Mouse (Mus musculus): ENCODE measurements at regions not wholly inside any gene's neighbourhood (a gene's known extent, or its start where the extent isn't known, plus 50 kb on each side); places are given as distances from the start of the nearest gene placed in this dataset.

DNA sequence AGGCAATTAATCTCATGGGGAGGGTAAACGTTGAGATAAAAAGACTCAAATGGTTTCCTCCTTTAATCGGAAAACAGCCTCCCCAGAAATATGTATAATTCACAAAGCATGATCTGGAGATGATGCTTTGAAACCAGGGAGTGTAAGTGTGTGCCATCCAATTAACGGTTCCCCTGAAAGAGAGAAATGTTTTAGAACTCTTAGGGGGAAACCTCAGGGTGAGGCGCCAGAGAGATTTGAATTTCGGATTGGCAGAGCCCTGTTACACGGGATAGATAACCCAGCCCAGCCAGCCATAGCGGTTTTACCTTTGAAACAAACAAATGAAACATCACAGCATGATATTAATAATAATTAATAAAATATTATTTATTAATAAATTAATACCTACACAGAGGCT, 168.1 kb upstream of the Fn1 start:
- Histone ChIP-seq H3K9me3 (replicated peaks; ENCODE audit: control insufficient read depth, low read length) (no peaks in the 10 kb centered on the region), H3K27ac (ENCODE audit: low read depth, low read length) (no peak overlapping the region), H3K4me3 (ENCODE audit: low read depth, low read length) (no peak overlapping the region), H3K36me3 (ENCODE audit: control insufficient read depth, insufficient read depth, low read length) (no peaks in the 10 kb centered on the region), H3K27me3 (replicated peaks; ENCODE audit: control insufficient read depth, insufficient read depth, low read length) (no peaks in the 10 kb centered on the region), H3K4me1 (ENCODE audit: control insufficient read depth, insufficient read depth, low read length) (no peaks in the 10 kb centered on the region), H3K9ac (ENCODE audit: low read length) (no peak overlapping the region), H3K4me2 (ENCODE audit: low read length) (no peak overlapping the region)
- ATAC-seq, result no peak
- DNase-seq (ENCODE audit: low spot score), result no peak
- 82% methylated on average over 7 of the region's 7 CpGs for WGBS

DNA sequence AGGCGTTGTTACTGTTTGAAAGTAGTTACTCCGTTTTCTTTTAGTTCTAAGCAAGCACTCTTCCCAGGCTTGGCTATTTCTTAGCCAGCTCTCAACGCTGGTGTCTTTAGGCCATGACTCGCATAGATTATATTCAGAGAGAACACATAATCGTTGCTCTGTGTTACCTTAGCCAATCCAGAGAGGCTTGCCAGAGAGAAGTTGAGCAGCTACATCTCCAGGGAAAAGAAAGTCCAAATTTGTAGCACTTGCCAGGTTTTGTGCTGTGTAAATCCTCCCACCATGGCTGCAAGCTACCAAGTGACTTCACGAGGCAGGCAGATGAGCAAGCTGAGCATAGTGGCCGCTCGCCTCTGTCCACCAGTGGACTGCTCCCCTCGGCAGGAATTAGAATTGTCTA, 163.3 kb upstream of the Fn1 start:
- no peak for ATAC-seq
- WGBS, result 84% methylated on average over 9 of the region's 9 CpGs
- H3K27ac ChIP-seq (ENCODE audit: low read depth, low read length), result no peak overlapping the region

DNA sequence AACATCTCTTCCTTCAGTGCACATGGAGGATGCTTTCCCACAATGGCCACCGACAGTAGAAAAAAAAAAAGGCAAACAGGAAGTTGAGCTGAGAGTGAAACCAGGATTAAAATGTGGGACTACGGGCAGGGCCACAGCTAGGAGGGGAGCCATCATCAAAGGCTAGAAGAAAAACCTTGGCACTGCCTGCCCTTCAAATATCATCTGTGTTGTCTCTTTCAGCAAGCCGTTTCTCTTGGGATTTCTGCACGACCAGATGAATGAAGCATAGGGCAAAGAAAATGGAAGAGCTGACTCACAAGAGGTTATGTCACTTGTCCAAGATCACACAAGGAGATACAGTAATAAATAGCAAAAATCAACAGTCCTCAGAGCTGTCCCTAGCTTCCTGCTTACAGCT, 161.1 kb upstream of the Fn1 start:
- no peaks in the 10 kb centered on the region for H3K4me1 ChIP-seq (ENCODE audit: control insufficient read depth, insufficient read depth, low read length)
- 89% methylated on average over 4 of the region's 4 CpGs for WGBS
- no peak overlapping the region for H3K9ac ChIP-seq (ENCODE audit: low read length)
- no peak for DNase-seq (ENCODE audit: low spot score)
- H3K9me3 ChIP-seq (replicated peaks; ENCODE audit: control insufficient read depth, low read length), result no peaks in the 10 kb centered on the region
- H3K27ac ChIP-seq (ENCODE audit: low read depth, low read length), result no peak overlapping the region
- ATAC-seq, result no peak
- H3K27me3 ChIP-seq (replicated peaks; ENCODE audit: control insufficient read depth, insufficient read depth, low read length), result no peaks in the 10 kb centered on the region
- H3K36me3 ChIP-seq (ENCODE audit: control insufficient read depth, insufficient read depth, low read length), result no peaks in the 10 kb centered on the region
- no peak overlapping the region for H3K4me3 ChIP-seq (ENCODE audit: low read depth, low read length)
- no peak overlapping the region for H3K4me2 ChIP-seq (ENCODE audit: low read length)

More for the DNA sequence above, 163.3 kb upstream of the Fn1 start:
- no peak for DNase-seq (ENCODE audit: low spot score)
- Histone ChIP-seq H3K27me3 (replicated peaks; ENCODE audit: control insufficient read depth, insufficient read depth, low read length) (no peaks in the 10 kb centered on the region), H3K4me1 (ENCODE audit: control insufficient read depth, insufficient read depth, low read length) (no peaks in the 10 kb centered on the region), H3K9ac (ENCODE audit: low read length) (no peak overlapping the region), H3K4me3 (ENCODE audit: low read depth, low read length) (no peak overlapping the region), H3K36me3 (ENCODE audit: control insufficient read depth, insufficient read depth, low read length) (no peaks in the 10 kb centered on the region), H3K4me2 (ENCODE audit: low read length) (no peak overlapping the region), H3K9me3 (replicated peaks; ENCODE audit: control insufficient read depth, low read length) (no peaks in the 10 kb centered on the region)

DNA sequence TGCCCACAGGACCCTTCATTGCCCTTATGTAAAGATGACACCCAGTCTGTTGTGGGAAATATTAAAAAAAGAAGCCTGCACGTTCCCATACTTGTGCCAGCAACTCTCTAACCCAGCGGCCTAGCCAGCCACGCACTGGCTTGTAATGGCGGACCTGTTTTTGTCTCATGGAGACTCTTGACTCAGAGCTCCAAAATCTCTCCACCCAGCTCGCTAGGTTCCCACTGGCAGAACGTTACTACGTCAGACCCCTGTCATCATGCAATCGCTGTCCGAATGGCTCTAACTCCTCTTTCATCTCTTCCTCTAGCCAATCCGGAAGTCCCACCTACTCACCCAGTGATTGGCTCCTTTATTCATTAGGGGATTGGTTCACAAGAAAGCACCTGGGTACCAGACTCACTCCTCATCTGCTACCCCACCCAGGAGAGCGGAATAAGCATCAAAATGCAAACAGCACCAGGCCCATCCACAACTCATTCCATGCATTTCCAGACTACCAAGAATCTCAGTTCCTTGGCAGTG, 159.2 kb upstream of the Fn1 start:
- no peaks in the 10 kb centered on the region for H3K27me3 ChIP-seq (replicated peaks; ENCODE audit: control insufficient read depth, insufficient read depth, low read length)
- ATAC-seq, result no peak
- H3K9ac ChIP-seq (ENCODE audit: low read length), result no peak overlapping the region
- whole genome bisulfite sequencing, result 92% methylated on average over 11 of the region's 11 CpGs
- H3K4me3 ChIP-seq (ENCODE audit: low read depth, low read length), result no peak overlapping the region
- no peak for DNase-seq (ENCODE audit: low spot score)
- H3K4me1 ChIP-seq (ENCODE audit: control insufficient read depth, insufficient read depth, low read length), result no peaks in the 10 kb centered on the region
- no peak overlapping the region for H3K4me2 ChIP-seq (ENCODE audit: low read length)
- H3K27ac ChIP-seq (ENCODE audit: low read depth, low read length), result no peak overlapping the region
- H3K9me3 ChIP-seq (replicated peaks; ENCODE audit: control insufficient read depth, low read length), result no peaks in the 10 kb centered on the region
- H3K36me3 ChIP-seq (ENCODE audit: control insufficient read depth, insufficient read depth, low read length), result no peaks in the 10 kb centered on the region

DNA sequence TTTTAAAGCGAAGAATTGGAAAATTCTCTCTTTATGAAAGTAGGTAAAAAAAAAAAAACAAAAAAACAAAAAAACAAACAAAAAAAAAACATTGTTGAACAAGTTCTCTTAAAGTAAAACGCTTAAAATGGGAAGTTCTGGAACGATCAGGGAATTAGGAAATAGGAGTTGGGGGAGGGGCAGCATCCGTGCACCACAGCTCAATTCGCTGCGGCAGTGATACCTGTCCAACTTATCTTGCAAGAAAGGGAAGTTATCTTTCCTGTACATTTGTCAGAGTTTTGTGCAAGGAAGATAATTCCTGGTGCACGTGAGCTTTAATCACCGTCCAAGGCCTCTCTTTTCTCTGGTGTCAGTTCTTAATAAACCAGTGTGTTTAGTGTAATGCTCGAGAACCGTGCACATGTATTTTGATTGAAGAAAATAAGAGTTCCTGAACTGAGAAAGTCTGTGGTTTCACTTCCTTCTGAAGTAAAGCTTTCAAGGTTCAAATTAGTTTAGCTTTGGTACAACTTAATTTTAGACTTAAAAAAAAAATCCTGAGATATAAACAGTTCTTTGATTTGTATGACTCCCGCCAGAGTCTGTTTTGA, 158.3 kb upstream of the Fn1 start:
- Histone ChIP-seq H3K4me1 (ENCODE audit: control insufficient read depth, insufficient read depth, low read length) (no peaks in the 10 kb centered on the region), H3K36me3 (ENCODE audit: control insufficient read depth, insufficient read depth, low read length) (no peaks in the 10 kb centered on the region), H3K4me3 (ENCODE audit: low read depth, low read length) (no peak overlapping the region), H3K9me3 (replicated peaks; ENCODE audit: control insufficient read depth, low read length) (no peaks in the 10 kb centered on the region), H3K4me2 (ENCODE audit: low read length) (no peak overlapping the region), H3K27ac (ENCODE audit: low read depth, low read length) (no peak overlapping the region), H3K27me3 (replicated peaks; ENCODE audit: control insufficient read depth, insufficient read depth, low read length) (no peaks in the 10 kb centered on the region), H3K9ac (ENCODE audit: low read length) (no peak overlapping the region)
- ATAC-seq (no peak), DNase-seq (ENCODE audit: low spot score) (no peak)
- 90% methylated on average over 11 of the region's 11 CpGs for WGBS

DNA sequence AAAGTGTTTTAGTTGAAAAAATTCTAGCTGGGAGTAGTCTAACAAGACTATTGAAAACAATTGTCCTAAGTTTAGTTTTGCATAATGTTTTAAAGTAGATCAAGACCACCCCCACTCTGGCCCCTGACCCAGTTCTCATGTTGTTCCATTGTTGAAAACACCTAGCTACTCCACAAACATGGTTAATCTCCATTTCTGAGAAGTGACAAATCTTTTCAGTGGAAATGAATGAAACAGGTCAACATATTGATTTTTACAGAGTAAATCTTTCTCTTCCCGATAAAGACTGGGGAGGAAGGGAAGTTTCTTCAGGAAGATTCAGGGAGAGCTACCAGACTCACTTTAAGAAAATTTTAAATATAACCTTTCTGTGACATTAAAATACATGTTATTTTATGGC, 155.0 kb upstream of the Fn1 start:
- no peak for ATAC-seq
- H3K9ac ChIP-seq (ENCODE audit: low read length), result no peak overlapping the region
- H3K27me3 ChIP-seq (replicated peaks; ENCODE audit: control insufficient read depth, insufficient read depth, low read length), result no peaks in the 10 kb centered on the region
- WGBS, result 68% methylated on average over 1 of the region's 1 CpGs
- DNase-seq (ENCODE audit: low spot score), result no peak
- no peaks in the 10 kb centered on the region for H3K4me1 ChIP-seq (ENCODE audit: control insufficient read depth, insufficient read depth, low read length)
- H3K9me3 ChIP-seq (replicated peaks; ENCODE audit: control insufficient read depth, low read length), result no peaks in the 10 kb centered on the region
- no peak overlapping the region for H3K4me3 ChIP-seq (ENCODE audit: low read depth, low read length)
- no peak overlapping the region for H3K27ac ChIP-seq (ENCODE audit: low read depth, low read length)
- H3K36me3 ChIP-seq (ENCODE audit: control insufficient read depth, insufficient read depth, low read length), result no peaks in the 10 kb centered on the region
- H3K4me2 ChIP-seq (ENCODE audit: low read length), result no peak overlapping the region

DNA sequence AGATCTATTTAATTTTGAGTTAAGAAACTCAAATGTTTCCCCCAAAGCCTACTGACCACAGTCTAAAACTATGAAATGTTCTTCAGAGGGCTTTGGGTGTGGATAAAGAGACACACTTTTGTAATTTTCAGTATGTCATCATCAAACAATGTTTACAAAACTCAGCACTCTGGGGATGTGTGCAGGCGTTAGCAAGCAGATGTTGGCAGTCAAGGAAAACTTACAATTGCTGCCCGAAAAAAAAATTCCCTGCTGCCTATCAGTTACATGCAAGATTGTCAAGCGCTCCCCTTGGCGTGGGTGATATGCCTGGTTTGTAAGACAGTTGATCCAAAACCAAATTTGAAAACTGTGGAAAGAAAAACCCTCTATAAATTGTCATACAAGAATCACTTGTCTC, 154.6 kb upstream of the Fn1 start:
- no peak overlapping the region for H3K4me3 ChIP-seq (ENCODE audit: low read depth, low read length)
- H3K9me3 ChIP-seq (replicated peaks; ENCODE audit: control insufficient read depth, low read length), result no peaks in the 10 kb centered on the region
- DNase-seq (ENCODE audit: low spot score) (no peak), ATAC-seq (no peak)
- H3K9ac ChIP-seq (ENCODE audit: low read length), result no peak overlapping the region
- H3K36me3 ChIP-seq (ENCODE audit: control insufficient read depth, insufficient read depth, low read length), result no peaks in the 10 kb centered on the region
- H3K4me1 ChIP-seq (ENCODE audit: control insufficient read depth, insufficient read depth, low read length), result no peaks in the 10 kb centered on the region
- no peaks in the 10 kb centered on the region for H3K27me3 ChIP-seq (replicated peaks; ENCODE audit: control insufficient read depth, insufficient read depth, low read length)
- no peak overlapping the region for H3K27ac ChIP-seq (ENCODE audit: low read depth, low read length)
- WGBS, result 74% methylated on average over 4 of the region's 4 CpGs
- no peak overlapping the region for H3K4me2 ChIP-seq (ENCODE audit: low read length)

DNA sequence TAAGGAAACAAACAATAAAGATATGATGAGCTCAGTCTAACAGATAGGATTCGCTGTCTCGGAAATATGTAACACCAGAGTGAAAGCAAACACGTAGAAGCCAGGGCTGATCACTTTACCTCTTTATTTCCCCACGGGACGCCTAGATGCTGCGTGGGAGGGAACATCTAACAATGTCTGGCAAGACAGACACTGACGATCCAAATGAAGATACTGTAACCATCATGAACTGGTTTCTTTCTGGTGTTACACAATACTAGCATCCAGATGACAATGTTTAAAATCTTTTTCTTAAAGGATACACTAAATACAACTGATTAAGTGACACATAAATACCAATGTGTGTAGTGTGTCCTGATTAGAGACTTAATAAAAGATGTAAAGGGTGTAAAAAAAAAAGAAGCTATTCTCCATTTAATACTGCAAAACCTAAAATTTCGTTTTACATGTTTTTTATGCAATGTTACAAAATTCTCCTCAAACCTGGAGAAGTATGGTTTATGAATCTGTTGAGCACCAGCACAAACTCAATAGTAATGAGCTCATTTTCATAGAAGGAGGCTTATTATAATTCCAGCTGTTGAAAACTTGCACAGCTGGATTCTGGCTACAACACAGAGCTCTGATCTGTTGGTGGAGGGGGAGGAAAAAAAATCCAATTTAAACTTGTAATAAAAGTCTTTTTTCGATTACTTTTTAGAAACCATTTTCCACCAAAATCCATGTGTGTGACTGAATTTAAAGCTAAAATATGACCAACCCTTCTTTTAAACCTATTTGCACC, 148.5 kb upstream of the Fn1 start:
- Histone ChIP-seq H3K27me3 (replicated peaks; ENCODE audit: control insufficient read depth, insufficient read depth, low read length) (no peaks in the 10 kb centered on the region), H3K9ac (ENCODE audit: low read length) (no peak overlapping the region), H3K36me3 (ENCODE audit: control insufficient read depth, insufficient read depth, low read length) (no peaks in the 10 kb centered on the region), H3K9me3 (replicated peaks; ENCODE audit: control insufficient read depth, low read length) (no peaks in the 10 kb centered on the region), H3K4me2 (ENCODE audit: low read length) (no peak overlapping the region), H3K4me3 (ENCODE audit: low read depth, low read length) (no peak overlapping the region), H3K4me1 (ENCODE audit: control insufficient read depth, insufficient read depth, low read length) (0 out of 2 replicates have a peak, but pooled peaks cover 2% of the 10 kb centered on the region), H3K27ac (ENCODE audit: low read depth, low read length) (no peak overlapping the region)
- DNase-seq (ENCODE audit: low spot score), result no peak
- 68% methylated on average over 9 of the region's 9 CpGs for WGBS
- ATAC-seq, result no peak

DNA sequence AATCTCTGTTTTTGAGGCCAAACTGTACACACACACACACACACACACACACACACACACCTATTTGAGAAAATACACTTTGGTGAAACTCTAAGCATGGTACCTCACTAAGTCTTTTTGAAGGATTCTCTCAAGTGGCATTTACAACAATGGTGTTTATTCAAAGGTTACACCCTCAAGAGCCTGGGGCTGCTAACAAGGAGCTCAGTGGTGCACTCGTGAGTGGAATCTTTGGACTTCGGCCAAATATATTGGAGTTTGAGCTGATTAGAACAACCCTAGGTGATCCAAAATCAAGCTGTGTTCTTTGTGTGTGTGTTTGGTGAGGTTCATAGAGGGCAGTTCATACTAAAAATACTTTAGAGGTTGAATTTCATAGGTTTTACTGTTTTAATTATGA, 147.6 kb upstream of the Fn1 start:
- DNase-seq (ENCODE audit: low spot score), result peak; percentile 37

More for the DNA sequence above, 147.6 kb upstream of the Fn1 start:
- Histone ChIP-seq H3K9me3 (replicated peaks; ENCODE audit: control insufficient read depth, low read length) (no peaks in the 10 kb centered on the region), H3K4me3 (ENCODE audit: low read depth, low read length) (no peak overlapping the region), H3K9ac (ENCODE audit: low read length) (no peak overlapping the region), H3K27me3 (replicated peaks; ENCODE audit: control insufficient read depth, insufficient read depth, low read length) (no peaks in the 10 kb centered on the region), H3K36me3 (ENCODE audit: control insufficient read depth, insufficient read depth, low read length) (no peaks in the 10 kb centered on the region), H3K4me2 (ENCODE audit: low read length) (no peak overlapping the region), H3K27ac (ENCODE audit: low read depth, low read length) (no peak overlapping the region), H3K4me1 (ENCODE audit: control insufficient read depth, insufficient read depth, low read length) (0 out of 2 replicates have a peak, but pooled peaks cover 2% of the 10 kb centered on the region)
- ATAC-seq, result no peak
- WGBS, result 29% methylated on average over 2 of the region's 2 CpGs

Data from forebrain, embryonic 14.5 days (tissue).